Mouse (Mus musculus): ENCODE measurements around the gene Golga2.
A peak's percentile ranks its signal among the peaks of the same experiment; 100 is the strongest.
"Not testable (repeated sequence)": the region's sequence is repeated elsewhere in the genome, so short reads cannot be mapped to it uniquely, and the experiment has no call there.

Golga2 gene

GRCm38 (mm10) chr2:32288371-32288931 is 1.3 kb downstream of the Golga2 start:
- no peak for DNase-seq (ENCODE audit: low spot score in 2 of 2)

GRCm38 (mm10) chr2:32289578-32289977 is 2.4 kb downstream of the Golga2 start:
- peak in 1 of 2 experiments; percentile 59 for DNase-seq (ENCODE audit: low spot score in 2 of 2)

GRCm38 (mm10) chr2:32294348-32294747 is 7.2 kb downstream of the Golga2 start:
- DNase-seq (ENCODE audit: low spot score in 2 of 2) = no peak

- no peak for DNase-seq (ENCODE audit: low spot score in 2 of 2)
Measured at GRCm38 (mm10) chr2:32295285-32295684, 8.1 kb downstream of the Golga2 start.

- DNase-seq (ENCODE audit: low spot score in 2 of 2) = not testable (repeated sequence)
Measured at GRCm38 (mm10) chr2:32295842-32296241, 8.7 kb downstream of the Golga2 start.

GRCm38 (mm10) chr2:32299469-32299868 is 12.3 kb downstream of the Golga2 start:
- DNase-seq (ENCODE audit: low spot score in 2 of 2) = no peak

- DNase-seq (ENCODE audit: low spot score in 2 of 2) = no peak
Measured at GRCm38 (mm10) chr2:32302952-32303351, 15.8 kb downstream of the Golga2 start.

GRCm38 (mm10) chr2:32304145-32304832 is 17.1 kb downstream of the Golga2 start:
- peak; percentile 33 to 73 for DNase-seq (ENCODE audit: low spot score in 2 of 2)

- no peak for DNase-seq (ENCODE audit: low spot score in 2 of 2)
Measured at GRCm38 (mm10) chr2:32305668-32306067, 18.5 kb downstream of the Golga2 start.

GRCm38 (mm10) chr2:32306176-32306575 is 19.0 kb downstream of the Golga2 start:
- no peak for DNase-seq (ENCODE audit: low spot score in 2 of 2)

GRCm38 (mm10) chr2:32307247-32307798 is 20.1 kb downstream of the Golga2 start:
- no peak for DNase-seq (ENCODE audit: low spot score in 2 of 2)

GRCm38 (mm10) chr2:32307941-32308760 is 21.0 kb downstream of the Golga2 start:
- DNase-seq (ENCODE audit: low spot score in 2 of 2) = peak in 1 of 2 experiments; percentile 70

GRCm38 (mm10) chr2:32308870-32309568 is 21.8 kb downstream of the Golga2 start:
- no peak for DNase-seq (ENCODE audit: low spot score in 2 of 2)

- no peak for DNase-seq (ENCODE audit: low spot score in 2 of 2)
Measured at GRCm38 (mm10) chr2:32310096-32310845, 23.1 kb downstream of the Golga2 start.

GRCm38 (mm10) chr2:32311443-32312317 is 24.5 kb downstream of the Golga2 start:
- peak in 1 of 2 experiments; percentile 29 for DNase-seq (ENCODE audit: low spot score in 2 of 2)

- peak; percentile 75 to 91 for DNase-seq (ENCODE audit: low spot score in 2 of 2)
Measured at GRCm38 (mm10) chr2:32312318-32312964, 25.3 kb downstream of the Golga2 start.

GRCm38 (mm10) chr2:32314831-32315230 is 27.6 kb downstream of the Golga2 start:
- DNase-seq (ENCODE audit: low spot score in 2 of 2) = no peak

- no peak for DNase-seq (ENCODE audit: low spot score in 2 of 2)
Measured at GRCm38 (mm10) chr2:32315751-32316150, 28.6 kb downstream of the Golga2 start.

- no peak for DNase-seq (ENCODE audit: low spot score in 2 of 2)
Measured at GRCm38 (mm10) chr2:32316887-32317656, 29.9 kb downstream of the Golga2 start.
